Mouse (Mus musculus) cortical plate, adult 2 months (tissue): ENCODE measurements around the gene Ppp1r16b.

Experiments used
- CTCF ChIP-seq: fragments of 200-500 bp; IDR thresholded peaks from 2 replicates; pipeline ENCODE4 v1.5.1; 2011; ENCODE audit warnings: mild to moderate bottlenecking, control low read depth, low read length; ENCODE audit not compliant: insufficient read depth; ENCODE audit errors: extremely low read depth
- POLR2A ChIP-seq: fragments of 200-500 bp; IDR thresholded peaks from 2 replicates; pipeline ENCODE4 v1.6.1; 2011; ENCODE audit warnings: mild to moderate bottlenecking, low read length, control low read depth; ENCODE audit not compliant: insufficient read depth; ENCODE audit errors: extremely low read depth

- TF ChIP-seq POLR2A (no peak), CTCF (no peak)
These were observed 84.2 kb downstream of the Ppp1r16b start for GRCm38 (mm10) chr2:158749366-158749765.
